Mouse (Mus musculus): ENCODE data around the gene H2-Q2. TPM values are rescaled to one million over a fixed set of nuclear protein-coding genes. Genes with fewer than 3 reads are reported as not detected.

H2-Q2 gene
- 10 to 100 TPM; 15.6 to 19.4 TPM for polyA plus RNA-seq (2017; shearing (Covaris generic))

GRCm38 (mm10) chr17:35342071-35342671, at the start of gene H2-Q2:
Gene H2-Q2, plus strand, starts transcription at chr17:35342242.

GRCm38 (mm10) chr17:35320327-35321081, 21.5 kb upstream of the H2-Q2 start, which contains the start of gene H2-Q1:
Gene H2-Q1, plus strand, starts transcription at chr17:35320405.

GRCm38 (mm10) chr17:35379369-35379728, 37.3 kb downstream of the H2-Q2 start, which contains the start of gene H2-Q4:
Gene H2-Q4, plus strand, starts transcription at chr17:35379617.

Other genes starting within 250 kb of the H2-Q2 start
- not detected for gene Ly6g5c, start 234.0 kb upstream of the H2-Q2 start, polyA plus RNA-seq (2017; shearing (Covaris generic))
- gene Ly6g5b, start 226.8 kb upstream of the H2-Q2 start, polyA plus RNA-seq (2017; shearing (Covaris generic)), result 1 to 10 TPM in 1 of 2 experiments, under 1 TPM in 1; 0.90 to 3.6 TPM
- gene Gpank1, start 220.8 kb upstream of the H2-Q2 start, polyA plus RNA-seq (2017; shearing (Covaris generic)), result 10 to 100 TPM; 54.2 to 60.6 TPM
- 100 to 1,000 TPM; 238 to 275 TPM for gene Csnk2b, start 220.2 kb upstream of the H2-Q2 start, polyA plus RNA-seq (2017; shearing (Covaris generic))
- 1 to 10 TPM; 1.9 to 3.0 TPM for gene D17H6S53E, start 215.9 kb upstream of the H2-Q2 start, polyA plus RNA-seq (2017; shearing (Covaris generic))
- gene Apom, start 210.2 kb upstream of the H2-Q2 start, polyA plus RNA-seq (2017; shearing (Covaris generic)), result 1 to 10 TPM in 1 of 2 experiments, not detected in 1; 2.6 TPM
- 10 to 100 TPM; 50.0 to 63.9 TPM for gene Bag6, start 207.1 kb upstream of the H2-Q2 start, polyA plus RNA-seq (2017; shearing (Covaris generic))
- gene Prrc2a, start 177.3 kb upstream of the H2-Q2 start, polyA plus RNA-seq (2017; shearing (Covaris generic)), result 10 to 100 TPM; 24.6 to 25.6 TPM
- gene Aif1, start 166.2 kb upstream of the H2-Q2 start, polyA plus RNA-seq (2017; shearing (Covaris generic)), result 1 to 10 TPM; 1.9 to 8.1 TPM
- gene Lst1, start 153.8 kb upstream of the H2-Q2 start, polyA plus RNA-seq (2017; shearing (Covaris generic)), result 1 to 10 TPM; 5.7 to 8.4 TPM
- gene Ltb, start 147.8 kb upstream of the H2-Q2 start, polyA plus RNA-seq (2017; shearing (Covaris generic)), result 1,000 to 10,000 TPM; 1,692 to 1,979 TPM
- gene Tnf, start 140.2 kb upstream of the H2-Q2 start, polyA plus RNA-seq (2017; shearing (Covaris generic)), result 10 to 100 TPM; 34.2 to 54.8 TPM
- 100 to 1,000 TPM in 1 of 2 experiments, 10 to 100 TPM in 1; 56.6 to 152 TPM for gene Lta, start 136.9 kb upstream of the H2-Q2 start, polyA plus RNA-seq (2017; shearing (Covaris generic))
- gene Gm16181, start 121.4 kb upstream of the H2-Q2 start, polyA plus RNA-seq (2017; shearing (Covaris generic)), result not detected
- gene Atp6v1g2, start 108.6 kb upstream of the H2-Q2 start, polyA plus RNA-seq (2017; shearing (Covaris generic)), result 1 to 10 TPM; 4.5 to 5.5 TPM
- gene Nfkbil1, start 106.5 kb upstream of the H2-Q2 start, polyA plus RNA-seq (2017; shearing (Covaris generic)), result 10 to 100 TPM; 15.6 to 29.3 TPM
- gene Ddx39b, start 100.5 kb upstream of the H2-Q2 start, polyA plus RNA-seq (2017; shearing (Covaris generic)), result 100 to 1,000 TPM; 211 to 230 TPM
- 1,000 to 10,000 TPM; 5,968 to 6,679 TPM for gene H2-D1, start 79.5 kb upstream of the H2-Q2 start, polyA plus RNA-seq (2017; shearing (Covaris generic))
- 1 to 10 TPM in 1 of 2 experiments, under 1 TPM in 1; 0.48 to 1.8 TPM for gene H2-Q1, start 21.8 kb upstream of the H2-Q2 start, polyA plus RNA-seq (2017; shearing (Covaris generic))
- 10 to 100 TPM; 33.5 to 46.7 TPM for gene H2-Q4, start 37.4 kb downstream of the H2-Q2 start, polyA plus RNA-seq (2017; shearing (Covaris generic))
- 100 to 1,000 TPM; 686 to 886 TPM for gene H2-Q6, start 82.6 kb downstream of the H2-Q2 start, polyA plus RNA-seq (2017; shearing (Covaris generic))
- gene H2-Q7, start 96.9 kb downstream of the H2-Q2 start, polyA plus RNA-seq (2017; shearing (Covaris generic)), result 1,000 to 10,000 TPM; 2,137 to 2,431 TPM
- gene H2-Q10, start 127.8 kb downstream of the H2-Q2 start, polyA plus RNA-seq (2017; shearing (Covaris generic)), result 10 to 100 TPM; 24.7 to 30.9 TPM
- 1 to 10 TPM in 1 of 2 experiments, under 1 TPM in 1; 0.40 to 1.3 TPM for gene Pou5f1, start 163.8 kb downstream of the H2-Q2 start, polyA plus RNA-seq (2017; shearing (Covaris generic))
- gene Tcf19, start 174.6 kb downstream of the H2-Q2 start, polyA plus RNA-seq (2017; shearing (Covaris generic)), result 10 to 100 TPM; 12.6 to 27.6 TPM
- 10 to 100 TPM; 10.7 to 18.4 TPM for gene Cchcr1, start 174.9 kb downstream of the H2-Q2 start, polyA plus RNA-seq (2017; shearing (Covaris generic))
- not detected for gene Psors1c2, start 191.0 kb downstream of the H2-Q2 start, polyA plus RNA-seq (2017; shearing (Covaris generic))
- not detected for gene Cdsn, start 209.9 kb downstream of the H2-Q2 start, polyA plus RNA-seq (2017; shearing (Covaris generic))
- gene 2300002M23Rik, start 225.2 kb downstream of the H2-Q2 start, polyA plus RNA-seq (2017; shearing (Covaris generic)), result not detected